8 mouse cellular contexts compared by ENCODE assay signal in the genomic region with DNA sequence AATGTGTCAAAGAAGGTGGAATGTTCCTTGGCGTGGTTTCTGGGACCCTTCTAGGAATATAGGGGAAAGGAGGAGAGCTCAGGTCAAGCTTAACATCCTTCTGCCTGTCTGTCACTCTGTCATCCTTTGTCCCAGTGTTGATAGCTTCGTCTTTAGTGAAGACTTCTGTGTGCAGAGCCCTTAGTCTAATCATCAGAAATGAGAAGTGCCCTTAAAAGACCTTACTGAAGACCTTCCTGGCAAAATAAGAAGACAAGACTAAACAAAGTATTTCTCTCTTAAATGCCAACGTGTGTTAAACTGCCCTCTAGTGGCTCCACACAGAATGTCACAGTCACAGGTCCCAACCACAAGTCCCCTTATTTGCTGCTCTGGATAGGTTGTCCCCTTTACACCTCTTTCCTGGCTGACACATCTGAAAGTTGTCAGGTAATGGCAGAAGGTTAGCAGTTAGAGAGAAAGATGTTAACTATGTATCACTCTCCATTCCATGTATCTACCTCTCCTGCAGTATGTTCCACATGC.
A peak's percentile ranks its signal among the peaks of the same experiment; 100 is the strongest.
DNase-seq lines count a peak whose midpoint lies in the region; ATAC-seq and TF ChIP-seq lines count a peak whose summit lies in the region.

No protein-coding gene starts in this region.

- 16% methylated on average over 3 of the region's 3 CpGs for WGBS in kidney, embryonic 15.5 days

- ATAC-seq in kidney, embryonic 15.5 days (replicated peaks; ENCODE audit: low FRiP score) = no peak
- ATAC-seq in inflammation-experienced regulatory T-cells, adult 6 months = no peak

- TF ChIP-seq CTCF in E14TG2a.4 (conservative IDR thresholded peaks at IDR 0.05; ENCODE audit: low read length) = peak; percentile 75

- no peak overlapping the region for H3K4me3 ChIP-seq in kidney, embryonic 15.5 days (replicated peaks)
- H3K4me3 ChIP-seq in E14TG2a.4 (replicated peaks; ENCODE audit: low read length) = no peak overlapping the region

- DNase-seq in kidney, adult 8-10 months = peak; percentile 29 to 44
- peak; percentile 53 for DNase-seq in adrenal gland, postnatal 14 days
- DNase-seq in embryo, embryonic 9.5 days (ENCODE audit: extremely low spot score) = peak; percentile 60
- peak; percentile 51 to 65 for DNase-seq in layer of hippocampus, postnatal 10 days (ENCODE audit: low spot score in 2 of 2)
- peak; percentile 58 to 59 for DNase-seq in right cerebral cortex, adult 2 months (ENCODE audit: low spot score in 2 of 2)

- no peak overlapping the region for H3K27ac ChIP-seq in kidney, embryonic 15.5 days

- no peak overlapping the region for H3K4me2 ChIP-seq in kidney, embryonic 15.5 days

- no peaks in the 10 kb centered on the region for H3K9me3 ChIP-seq in kidney, embryonic 15.5 days (replicated peaks)
- H3K9me3 ChIP-seq in E14TG2a.4 (ENCODE audit: low read length) = no peaks in the 10 kb centered on the region

- H3K36me3 ChIP-seq in kidney, embryonic 15.5 days = no peaks in the 10 kb centered on the region
- H3K36me3 ChIP-seq in E14TG2a.4 (ENCODE audit: insufficient read depth, low read length) = no peaks in the 10 kb centered on the region

- H3K27me3 ChIP-seq in kidney, embryonic 15.5 days = no peaks in the 10 kb centered on the region
- H3K27me3 ChIP-seq in E14TG2a.4 (ENCODE audit: insufficient read depth, low read length) = no peaks in the 10 kb centered on the region

- H3K4me1 ChIP-seq in kidney, embryonic 15.5 days = no peaks in the 10 kb centered on the region
- H3K4me1 ChIP-seq in E14TG2a.4 (replicated peaks; ENCODE audit: low read depth, low read length) = no peaks in the 10 kb centered on the region

- H3K9ac ChIP-seq in kidney, embryonic 15.5 days = no peak overlapping the region
